Mouse (Mus musculus) gastrocnemius, adult 18-20 months (tissue): ENCODE measurements around the gene Ppard. TPM values are rescaled to one million over a fixed set of nuclear protein-coding genes. Genes with fewer than 3 reads are reported as not detected.
"Not testable (repeated sequence)": the region's sequence is repeated elsewhere in the genome, so short reads cannot be mapped to it uniquely, and the experiment has no call there.

Experiments
- DNase-seq: peaks from one replicate; pipeline ENCODE4 v3.0.0; 2021; ENCODE audit warnings: low spot score
- long read RNA-seq, 2 experiments: library from polyadenylated mRNA; stranded (forward); transcript quantifications; one replicate each; pipeline ENCODE4 v2.0.0; 2021
- total RNA-seq, 2 experiments: library from RNA; stranded (reverse); gene quantifications; 2 replicates each; pipeline ENCODE4 v1.2.3; 2021

Ppard gene
- 10 to 100 TPM; 26.3 to 27.2 TPM for total RNA-seq
- long read RNA-seq, experiment 1, partial matches to known transcripts = 0 of 4 reads
- long read RNA-seq, experiment 1, other reads (novel, unspliced or antisense) = 4 of 4 reads
- long read RNA-seq, experiment 2, partial matches to known transcripts = 2 of 5 reads
- long read RNA-seq, experiment 2, other reads (novel, unspliced or antisense) = 1 of 5 reads

- DNase-seq = peak; percentile 98
Measured at GRCm38 (mm10) chr17:28232475-28233060, at the start of gene Ppard. Gene Ppard (plus strand): TSS chr17:28232700.

GRCm38 (mm10) chr17:28184971-28185638, 47.4 kb upstream of the Ppard start:
- DNase-seq = no peak

GRCm38 (mm10) chr17:28188313-28188712, 44.2 kb upstream of the Ppard start:
- no peak for DNase-seq

GRCm38 (mm10) chr17:28192754-28193153, 39.7 kb upstream of the Ppard start:
- DNase-seq = no peak

- DNase-seq = no peak
Measured at GRCm38 (mm10) chr17:28193559-28193958, 38.9 kb upstream of the Ppard start.

GRCm38 (mm10) chr17:28195033-28195432, 37.5 kb upstream of the Ppard start:
- DNase-seq = no peak

GRCm38 (mm10) chr17:28197646-28198045, 34.9 kb upstream of the Ppard start:
- no peak for DNase-seq

GRCm38 (mm10) chr17:28201982-28202381, 30.5 kb upstream of the Ppard start:
- DNase-seq = no peak

GRCm38 (mm10) chr17:28204052-28204720, 28.3 kb upstream of the Ppard start:
- DNase-seq = no peak

- no peak for DNase-seq
Measured at GRCm38 (mm10) chr17:28205443-28205842, 27.1 kb upstream of the Ppard start.

GRCm38 (mm10) chr17:28207092-28207491, 25.4 kb upstream of the Ppard start:
- no peak for DNase-seq

GRCm38 (mm10) chr17:28207591-28208313, 24.7 kb upstream of the Ppard start, which contains the start of gene Def6:
Gene Def6 (plus strand): TSS chr17:28207778.
- peak; percentile 78 for DNase-seq

GRCm38 (mm10) chr17:28208314-28208612, 24.2 kb upstream of the Ppard start:
- DNase-seq = no peak

GRCm38 (mm10) chr17:28209457-28210110, 22.9 kb upstream of the Ppard start:
- no peak for DNase-seq

- no peak for DNase-seq
Measured at GRCm38 (mm10) chr17:28211921-28212341, 20.6 kb upstream of the Ppard start.

GRCm38 (mm10) chr17:28212391-28212790, 20.1 kb upstream of the Ppard start:
- no peak for DNase-seq

GRCm38 (mm10) chr17:28213236-28213635, 19.3 kb upstream of the Ppard start:
- no peak for DNase-seq

GRCm38 (mm10) chr17:28216791-28217190, 15.7 kb upstream of the Ppard start:
- no peak for DNase-seq

GRCm38 (mm10) chr17:28217721-28218649, 14.5 kb upstream of the Ppard start:
- no peak for DNase-seq

GRCm38 (mm10) chr17:28222463-28222862, 10.0 kb upstream of the Ppard start:
- DNase-seq = not testable (repeated sequence)
